Mouse (Mus musculus): Measurements from ENCODE around the gene Mpp6.

The Mpp6 gene

GRCm38 (mm10) chr6:50193851-50194250, 83.8 kb downstream of the Mpp6 start:
- H3K9me3 ChIP-seq (ENCODE audit: low read length), result peaks cover 7% of the 10 kb centered on the region
- TF ChIP-seq POU5F1 (IDR thresholded peaks at IDR 0.05; ENCODE audit: borderline replicate concordance, low read length), result no peak
- no peak for TF ChIP-seq NANOG (IDR thresholded peaks at IDR 0.05; ENCODE audit: borderline replicate concordance, low read length)
- TF ChIP-seq CTCF (conservative IDR thresholded peaks at IDR 0.05; ENCODE audit: low read length), result no peak
- H3K4me1 ChIP-seq (replicated peaks; ENCODE audit: low read depth, low read length), result peaks cover 4% of the 10 kb centered on the region
- peaks cover 45% of the 10 kb centered on the region for H3K36me3 ChIP-seq (ENCODE audit: insufficient read depth, low read length)
- no peak overlapping the region for H3K4me3 ChIP-seq (replicated peaks; ENCODE audit: low read length)
- no peaks in the 10 kb centered on the region for H3K27me3 ChIP-seq (ENCODE audit: insufficient read depth, low read length)

- no peak for TF ChIP-seq POU5F1 (IDR thresholded peaks at IDR 0.05; ENCODE audit: borderline replicate concordance, low read length)
- TF ChIP-seq CTCF (conservative IDR thresholded peaks at IDR 0.05; ENCODE audit: low read length), result no peak
- TF ChIP-seq NANOG (IDR thresholded peaks at IDR 0.05; ENCODE audit: borderline replicate concordance, low read length), result no peak
- Histone ChIP-seq H3K4me3 (replicated peaks; ENCODE audit: low read length) (no peak overlapping the region), H3K4me1 (replicated peaks; ENCODE audit: low read depth, low read length) (no peaks in the 10 kb centered on the region), H3K9me3 (ENCODE audit: low read length) (peaks cover 56% of the 10 kb centered on the region), H3K27me3 (ENCODE audit: insufficient read depth, low read length) (no peaks in the 10 kb centered on the region), H3K36me3 (ENCODE audit: insufficient read depth, low read length) (peaks cover 20% of the 10 kb centered on the region)
Observed at GRCm38 (mm10) chr6:50204356-50204755, 94.3 kb downstream of the Mpp6 start.

GRCm38 (mm10) chr6:50205093-50205492, 95.1 kb downstream of the Mpp6 start:
- H3K27me3 ChIP-seq (ENCODE audit: insufficient read depth, low read length), result no peaks in the 10 kb centered on the region

GRCm38 (mm10) chr6:50214711-50215372, 104.8 kb downstream of the Mpp6 start:
- H3K4me3 ChIP-seq (replicated peaks; ENCODE audit: low read length), result no peak overlapping the region
- no peaks in the 10 kb centered on the region for H3K4me1 ChIP-seq (replicated peaks; ENCODE audit: low read depth, low read length)
- no peaks in the 10 kb centered on the region for H3K36me3 ChIP-seq (ENCODE audit: insufficient read depth, low read length)
- H3K27me3 ChIP-seq (ENCODE audit: insufficient read depth, low read length), result no peaks in the 10 kb centered on the region
- TF ChIP-seq CTCF (conservative IDR thresholded peaks at IDR 0.05; ENCODE audit: low read length), result no peak
- TF ChIP-seq NANOG (IDR thresholded peaks at IDR 0.05; ENCODE audit: borderline replicate concordance, low read length), result no peak
- TF ChIP-seq POU5F1 (IDR thresholded peaks at IDR 0.05; ENCODE audit: borderline replicate concordance, low read length), result no peak
- H3K9me3 ChIP-seq (ENCODE audit: low read length), result peaks cover 7% of the 10 kb centered on the region

More at GRCm38 (mm10) chr6:50205093-50205492, 95.1 kb downstream of the Mpp6 start:
- no peak overlapping the region for H3K4me3 ChIP-seq (replicated peaks; ENCODE audit: low read length)
- H3K4me1 ChIP-seq (replicated peaks; ENCODE audit: low read depth, low read length), result no peaks in the 10 kb centered on the region
- peaks cover 20% of the 10 kb centered on the region for H3K36me3 ChIP-seq (ENCODE audit: insufficient read depth, low read length)
- peaks cover 64% of the 10 kb centered on the region for H3K9me3 ChIP-seq (ENCODE audit: low read length)
- TF ChIP-seq NANOG (IDR thresholded peaks at IDR 0.05; ENCODE audit: borderline replicate concordance, low read length) (no peak), CTCF (conservative IDR thresholded peaks at IDR 0.05; ENCODE audit: low read length) (no peak), POU5F1 (IDR thresholded peaks at IDR 0.05; ENCODE audit: borderline replicate concordance, low read length) (no peak)

GRCm38 (mm10) chr6:50215373-50215745, 105.3 kb downstream of the Mpp6 start:
- H3K27me3 ChIP-seq (ENCODE audit: insufficient read depth, low read length), result no peaks in the 10 kb centered on the region
- H3K36me3 ChIP-seq (ENCODE audit: insufficient read depth, low read length), result no peaks in the 10 kb centered on the region
- peaks cover 4% of the 10 kb centered on the region; the same call in 1 of the 2 replicates for H3K9me3 ChIP-seq (ENCODE audit: low read length)

GRCm38 (mm10) chr6:50215986-50216385, 105.9 kb downstream of the Mpp6 start:
- Histone ChIP-seq H3K4me3 (replicated peaks; ENCODE audit: low read length) (no peak overlapping the region), H3K36me3 (ENCODE audit: insufficient read depth, low read length) (no peaks in the 10 kb centered on the region), H3K4me1 (replicated peaks; ENCODE audit: low read depth, low read length) (no peaks in the 10 kb centered on the region), H3K27me3 (ENCODE audit: insufficient read depth, low read length) (no peaks in the 10 kb centered on the region), H3K9me3 (ENCODE audit: low read length) (peaks cover 4% of the 10 kb centered on the region; the same call in 1 of the 2 replicates)
- TF ChIP-seq CTCF (conservative IDR thresholded peaks at IDR 0.05; ENCODE audit: low read length), result no peak
- no peak for TF ChIP-seq NANOG (IDR thresholded peaks at IDR 0.05; ENCODE audit: borderline replicate concordance, low read length)
- no peak for TF ChIP-seq POU5F1 (IDR thresholded peaks at IDR 0.05; ENCODE audit: borderline replicate concordance, low read length)

More at GRCm38 (mm10) chr6:50215373-50215745, 105.3 kb downstream of the Mpp6 start:
- H3K4me3 ChIP-seq (replicated peaks; ENCODE audit: low read length), result no peak overlapping the region
- TF ChIP-seq NANOG (IDR thresholded peaks at IDR 0.05; ENCODE audit: borderline replicate concordance, low read length), result no peak
- H3K4me1 ChIP-seq (replicated peaks; ENCODE audit: low read depth, low read length), result no peaks in the 10 kb centered on the region

GRCm38 (mm10) chr6:50218628-50219027, 108.6 kb downstream of the Mpp6 start:
- no peak for TF ChIP-seq NANOG (IDR thresholded peaks at IDR 0.05; ENCODE audit: borderline replicate concordance, low read length)
- no peak for TF ChIP-seq CTCF (conservative IDR thresholded peaks at IDR 0.05; ENCODE audit: low read length)
- TF ChIP-seq POU5F1 (IDR thresholded peaks at IDR 0.05; ENCODE audit: borderline replicate concordance, low read length), result no peak

GRCm38 (mm10) chr6:50219066-50219465, 109.0 kb downstream of the Mpp6 start:
- no peak overlapping the region for H3K4me3 ChIP-seq (replicated peaks; ENCODE audit: low read length)
- H3K36me3 ChIP-seq (ENCODE audit: insufficient read depth, low read length), result no peaks in the 10 kb centered on the region
- peaks cover 4% of the 10 kb centered on the region; the same call in 1 of the 2 replicates for H3K9me3 ChIP-seq (ENCODE audit: low read length)
- TF ChIP-seq NANOG (IDR thresholded peaks at IDR 0.05; ENCODE audit: borderline replicate concordance, low read length), result no peak
- no peak for TF ChIP-seq CTCF (conservative IDR thresholded peaks at IDR 0.05; ENCODE audit: low read length)
- TF ChIP-seq POU5F1 (IDR thresholded peaks at IDR 0.05; ENCODE audit: borderline replicate concordance, low read length), result no peak
- no peaks in the 10 kb centered on the region for H3K27me3 ChIP-seq (ENCODE audit: insufficient read depth, low read length)
- H3K4me1 ChIP-seq (replicated peaks; ENCODE audit: low read depth, low read length), result no peaks in the 10 kb centered on the region

More at GRCm38 (mm10) chr6:50218628-50219027, 108.6 kb downstream of the Mpp6 start:
- Histone ChIP-seq H3K9me3 (ENCODE audit: low read length) (no peaks in the 10 kb centered on the region), H3K27me3 (ENCODE audit: insufficient read depth, low read length) (no peaks in the 10 kb centered on the region), H3K36me3 (ENCODE audit: insufficient read depth, low read length) (no peaks in the 10 kb centered on the region), H3K4me1 (replicated peaks; ENCODE audit: low read depth, low read length) (no peaks in the 10 kb centered on the region), H3K4me3 (replicated peaks; ENCODE audit: low read length) (no peak overlapping the region)

- H3K4me3 ChIP-seq (replicated peaks; ENCODE audit: low read length), result no peak overlapping the region
- H3K4me1 ChIP-seq (replicated peaks; ENCODE audit: low read depth, low read length), result no peaks in the 10 kb centered on the region
- H3K36me3 ChIP-seq (ENCODE audit: insufficient read depth, low read length), result no peaks in the 10 kb centered on the region
- no peaks in the 10 kb centered on the region for H3K27me3 ChIP-seq (ENCODE audit: insufficient read depth, low read length)
- H3K9me3 ChIP-seq (ENCODE audit: low read length), result peaks cover 21% of the 10 kb centered on the region
- TF ChIP-seq NANOG (IDR thresholded peaks at IDR 0.05; ENCODE audit: borderline replicate concordance, low read length), result no peak
- TF ChIP-seq POU5F1 (IDR thresholded peaks at IDR 0.05; ENCODE audit: borderline replicate concordance, low read length), result no peak
- TF ChIP-seq CTCF (conservative IDR thresholded peaks at IDR 0.05; ENCODE audit: low read length), result peak; percentile 86
Observed at GRCm38 (mm10) chr6:50220863-50221262, 110.8 kb downstream of the Mpp6 start.
